Mouse (Mus musculus) heart, postnatal 25 days (tissue): Measurements from ENCODE around the gene Sucla2. TPM values are rescaled to one million over a fixed set of nuclear protein-coding genes. Genes with fewer than 3 reads are reported as not detected.
A peak's percentile ranks its signal among the peaks of the same experiment; 100 is the strongest.
"Not testable (repeated sequence)": the region's sequence is repeated elsewhere in the genome, so short reads cannot be mapped to it uniquely, and the experiment has no call there.

Experiments
- DNase-seq: peaks from one replicate; pipeline ENCODE4 v3.0.0; 2022; ENCODE audit warnings: low spot score
- intact Hi-C: fragments of 180-260 bp; cut with DNase I; formaldehyde crosslinking; loops from one replicate; pipeline ENCODE4 v1.15.1; 2025
- total RNA-seq, 2 experiments: library from RNA; stranded (reverse); gene quantifications; 2 replicates each; pipeline ENCODE4 v1.2.3; 2021

Gene Sucla2
- total RNA-seq, 2 experiments from 2014 or later, result 787 to 854 TPM

- DNase-seq, result no peak
- intact Hi-C loops, result no loop called here
Measured at GRCm38 (mm10) chr14:73588080-73588479, 63.0 kb downstream of the Sucla2 start.

GRCm38 (mm10) chr14:73592166-73592565 is 67.0 kb downstream of the Sucla2 start:
- DNase-seq, result no peak
- intact Hi-C loops, result no loop called here

DNA sequence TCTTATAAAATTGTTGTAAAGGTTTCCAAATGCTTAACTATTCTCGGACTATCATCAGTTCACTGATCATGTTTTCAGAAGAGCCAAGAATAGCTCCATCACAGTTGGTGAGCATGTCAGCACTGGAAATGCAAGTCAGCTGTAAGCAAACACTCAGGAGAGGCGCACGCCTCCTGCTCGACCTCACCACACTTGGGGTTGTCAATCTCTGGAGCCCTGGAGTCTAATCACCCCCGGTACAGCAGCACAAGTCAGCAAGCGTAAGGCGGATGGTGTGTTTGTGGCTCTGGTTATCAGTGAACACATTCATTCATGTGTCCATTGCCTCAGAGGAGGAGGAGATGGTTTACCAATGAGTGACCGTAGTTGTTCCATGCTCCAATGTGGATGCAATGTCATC is 74.6 kb downstream of the Sucla2 start:
- intact Hi-C loops, result no loop called here
- no peak for DNase-seq

DNA sequence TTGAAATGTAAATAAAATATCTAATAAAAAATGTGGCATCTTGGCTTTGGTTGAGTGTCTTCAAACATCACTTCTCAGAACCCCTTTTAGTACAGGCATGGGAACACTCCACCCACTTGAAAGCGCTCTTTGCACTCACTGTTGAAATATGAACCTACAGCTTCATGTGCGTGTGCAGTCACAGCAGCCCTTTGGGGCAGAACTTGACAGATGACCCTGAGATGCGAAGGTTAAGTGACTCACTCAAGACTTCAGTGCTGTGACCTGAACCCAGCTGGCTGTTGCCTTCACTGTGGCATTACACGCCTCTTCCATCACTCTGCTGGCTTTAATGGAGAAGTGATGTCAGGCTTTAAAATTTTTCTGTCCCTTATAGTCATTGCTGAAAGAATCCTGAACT is 82.6 kb downstream of the Sucla2 start:
- no peak for DNase-seq
- intact Hi-C loops, result no loop called here

GRCm38 (mm10) chr14:73608668-73609481 is 83.8 kb downstream of the Sucla2 start:
- no peak for DNase-seq
- intact Hi-C loops, result no loop called here

- intact Hi-C loops, DNase-seq: not testable (repeated sequence)
Measured at GRCm38 (mm10) chr14:73614961-73615360, 89.8 kb downstream of the Sucla2 start.

GRCm38 (mm10) chr14:73620880-73621279 is 95.8 kb downstream of the Sucla2 start:
- no peak for DNase-seq
- intact Hi-C loops, result no loop called here

- intact Hi-C loops, result no loop called here
Measured at GRCm38 (mm10) chr14:73622988-73623387, 97.9 kb downstream of the Sucla2 start.

GRCm38 (mm10) chr14:73625469-73625868 is 100.3 kb downstream of the Sucla2 start:
- no peak for DNase-seq
- intact Hi-C loops, result no loop called here

More at GRCm38 (mm10) chr14:73622988-73623387, 97.9 kb downstream of the Sucla2 start:
- DNase-seq, result no peak

DNA sequence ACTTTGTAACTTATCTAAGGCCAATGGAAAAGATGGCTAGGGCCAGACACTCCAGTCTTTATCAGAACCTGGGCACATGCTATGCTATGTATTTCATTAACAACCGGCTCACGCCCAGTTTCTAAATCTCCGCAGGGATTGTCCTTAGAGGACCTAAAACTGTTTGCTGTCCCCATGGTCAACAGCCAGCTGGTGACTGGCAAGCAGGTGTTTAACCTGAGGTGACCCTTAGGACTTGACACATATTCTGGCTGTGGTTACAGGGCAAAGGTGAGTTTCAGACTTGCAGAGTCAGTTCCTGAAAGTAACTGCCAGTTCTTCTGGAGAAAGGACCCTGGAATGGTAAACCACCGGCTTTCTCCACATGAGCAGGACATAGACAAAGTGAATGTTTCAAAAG is 106.4 kb downstream of the Sucla2 start:
- DNase-seq, result peak; percentile 21
- intact Hi-C loops, result no loop called here

- intact Hi-C loops, result no loop called here
- peak; percentile 50 for DNase-seq
Measured at GRCm38 (mm10) chr14:73632648-73633263, 107.6 kb downstream of the Sucla2 start.

GRCm38 (mm10) chr14:73634356-73634755 is 109.2 kb downstream of the Sucla2 start:
- DNase-seq, result no peak
- intact Hi-C loops, result no loop called here

DNA sequence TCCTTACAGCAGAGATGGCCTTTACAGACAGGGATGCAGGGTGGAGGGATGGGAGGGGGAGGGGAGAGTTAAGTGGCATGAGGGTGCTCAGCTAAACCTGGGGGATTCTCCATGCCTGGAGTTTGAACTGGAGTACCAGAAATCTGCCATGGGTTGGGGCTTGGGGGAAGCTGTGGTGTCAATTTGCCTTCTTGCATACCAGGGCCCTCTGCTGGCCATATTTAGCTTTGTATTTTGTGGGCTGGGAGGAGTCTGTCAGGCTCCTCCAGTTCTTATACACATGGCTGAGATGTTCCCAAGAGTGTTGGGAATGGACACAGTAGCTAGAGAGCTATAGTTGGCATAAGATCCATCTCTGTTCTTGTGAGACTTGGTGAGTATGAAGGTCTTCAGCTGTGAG is 112.3 kb downstream of the Sucla2 start:
- intact Hi-C loops, result no loop called here
- no peak for DNase-seq

Other genes starting within 250 kb of the Sucla2 start
- 10 to 100 TPM; 16.4 to 18.7 TPM for gene Rb1, start 199.5 kb upstream of the Sucla2 start, total RNA-seq
- gene Itm2b, start 140.0 kb upstream of the Sucla2 start, total RNA-seq, result 100 to 1,000 TPM; 627 to 640 TPM
- 10 to 100 TPM; 21.4 to 22.4 TPM for gene Med4, start 15.3 kb upstream of the Sucla2 start, total RNA-seq
- 1 to 10 TPM; 6.4 to 9.6 TPM for gene Nudt15, start 22.9 kb downstream of the Sucla2 start, total RNA-seq
- gene Gm21750, start 135.9 kb downstream of the Sucla2 start, total RNA-seq, result not detected